Mouse (Mus musculus) E14TG2a.4 (cell line): ENCODE data around the gene Cab39.
"Not testable (repeated sequence)": the region's sequence is repeated elsewhere in the genome, so short reads cannot be mapped to it uniquely, and the experiment has no call there.

Experiments used
- H3K27me3 ChIP-seq: 2 replicates; pipeline ENCODE4 v1.6.1; 2014; ENCODE audit warnings: low read length, control low read depth; ENCODE audit not compliant: insufficient read depth
- H3K36me3 ChIP-seq: 2 replicates; pipeline ENCODE4 v1.6.1; 2014; ENCODE audit warnings: low read length, control low read depth; ENCODE audit not compliant: insufficient read depth
- H3K4me1 ChIP-seq: replicated peaks from 2 replicates; pipeline ENCODE4 v1.6.1; 2014; ENCODE audit warnings: low read depth, low read length, control low read depth
- H3K4me3 ChIP-seq: replicated peaks from 2 replicates; pipeline ENCODE4 v1.5.1; 2014; ENCODE audit warnings: mild to moderate bottlenecking, low read length
- H3K9me3 ChIP-seq: 2 replicates; pipeline ENCODE4 v1.6.1; 2014; ENCODE audit warnings: low read length, control low read depth
- CTCF ChIP-seq: conservative IDR thresholded peaks from 2 replicates; pipeline ENCODE4 v1.5.1; 2014; ENCODE audit warnings: low read length
- NANOG ChIP-seq: IDR thresholded peaks from 2 replicates; pipeline ENCODE4 v1.6.1; 2014; ENCODE audit warnings: borderline replicate concordance, low read length, mixed read lengths
- POU5F1 ChIP-seq: IDR thresholded peaks from 2 replicates; pipeline ENCODE4 v1.6.1; 2014; ENCODE audit warnings: low read length, borderline replicate concordance

The Cab39 gene

DNA sequence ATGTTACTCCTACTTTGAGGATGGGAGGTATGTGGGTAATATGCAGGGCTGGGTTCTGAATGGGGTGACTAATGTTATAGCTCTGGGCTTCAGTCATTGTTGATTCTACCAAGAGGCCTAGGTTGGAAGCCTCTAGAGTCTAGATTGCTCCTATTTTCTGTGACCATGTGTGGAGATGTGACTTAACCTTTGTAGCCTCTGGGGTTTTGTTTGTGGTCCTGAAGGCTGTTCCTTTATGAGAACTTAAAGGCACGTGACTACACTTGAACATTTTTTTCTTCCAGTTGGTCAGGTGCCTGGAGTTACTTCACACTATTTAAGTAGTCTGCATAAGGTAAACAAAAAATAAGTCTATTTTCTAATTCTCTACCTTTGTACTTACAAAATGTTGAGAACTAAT is 6.5 kb downstream of the Cab39 start:
- Histone ChIP-seq H3K4me3 (no peak overlapping the region), H3K4me1 (peaks cover 16% of the 10 kb centered on the region), H3K9me3 (no peaks in the 10 kb centered on the region), H3K36me3 (peaks cover 12% of the 10 kb centered on the region), H3K27me3 (no peaks in the 10 kb centered on the region)
- TF ChIP-seq CTCF (no peak), NANOG (no peak), POU5F1 (no peak)

DNA sequence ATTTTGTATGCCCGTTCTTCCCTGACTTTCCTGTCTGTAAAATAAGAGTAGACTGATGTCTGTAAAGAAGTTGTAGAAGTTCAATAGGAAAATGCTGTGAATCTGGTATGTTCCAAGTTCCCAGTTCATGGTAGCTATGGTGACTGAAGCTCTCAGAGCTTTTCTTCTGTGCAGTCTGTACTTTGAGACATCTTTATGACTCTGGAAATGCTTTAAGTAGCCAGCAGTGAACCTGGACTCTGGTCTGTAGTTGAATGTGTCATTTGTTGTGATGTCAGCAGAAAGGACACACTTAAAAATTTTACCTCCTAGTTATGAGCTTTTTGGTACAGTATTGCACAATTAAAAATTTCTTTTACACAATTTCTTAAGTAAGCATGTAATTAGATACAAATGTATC is 9.3 kb downstream of the Cab39 start:
- Histone ChIP-seq H3K4me3 (no peak overlapping the region), H3K27me3 (no peaks in the 10 kb centered on the region), H3K4me1 (peaks cover 32% of the 10 kb centered on the region), H3K9me3 (no peaks in the 10 kb centered on the region), H3K36me3 (peaks cover 8% of the 10 kb centered on the region)
- TF ChIP-seq CTCF (no peak), POU5F1 (no peak), NANOG (no peak)

DNA sequence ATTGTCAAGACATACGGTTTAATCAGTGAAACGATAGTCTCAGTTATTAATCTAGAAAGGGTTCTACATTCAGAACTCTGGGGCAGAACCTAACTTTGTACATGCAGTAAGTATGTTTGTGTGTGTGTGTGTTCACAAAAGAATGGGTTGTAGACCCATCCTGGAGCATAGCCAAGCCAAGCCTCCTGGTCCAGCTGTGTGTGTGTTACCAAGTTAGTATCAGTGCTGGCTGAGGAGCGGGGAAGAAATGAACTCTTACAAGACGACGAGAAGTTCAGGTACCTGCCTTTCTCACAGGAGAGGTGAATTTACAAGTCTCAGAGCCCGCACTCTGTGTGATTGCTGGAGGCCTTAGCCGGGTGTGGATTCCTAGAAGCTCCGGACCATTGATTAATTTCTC is 11.3 kb downstream of the Cab39 start:
- Histone ChIP-seq H3K4me3 (no peak overlapping the region), H3K36me3 (peaks cover 8% of the 10 kb centered on the region), H3K27me3 (no peaks in the 10 kb centered on the region), H3K4me1 (peaks cover 35% of the 10 kb centered on the region), H3K9me3 (no peaks in the 10 kb centered on the region)
- TF ChIP-seq CTCF = no peak
- TF ChIP-seq NANOG = no peak
- TF ChIP-seq POU5F1 = no peak

DNA sequence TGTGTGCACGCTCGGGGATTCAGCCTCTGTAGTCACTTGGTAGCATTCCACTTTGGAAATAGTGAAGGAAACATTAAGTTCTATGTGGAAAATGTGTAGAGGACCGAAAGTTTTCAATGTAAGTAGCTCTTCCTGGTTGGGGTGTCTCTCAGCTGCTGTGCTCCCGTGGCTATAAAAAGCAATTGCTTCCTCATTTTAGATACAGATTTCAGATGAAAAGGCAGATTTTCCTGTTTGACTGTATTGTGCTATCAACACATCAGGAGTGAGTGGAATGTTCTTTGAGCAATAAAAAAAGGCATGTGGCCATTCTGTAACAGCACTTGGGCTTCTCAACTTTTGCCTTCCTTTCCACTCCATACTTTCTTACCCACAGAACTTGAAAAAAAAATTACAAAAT is 16.0 kb downstream of the Cab39 start:
- H3K4me3 ChIP-seq = no peak overlapping the region
- no peaks in the 10 kb centered on the region for H3K9me3 ChIP-seq
- H3K4me1 ChIP-seq = peaks cover 41% of the 10 kb centered on the region
- H3K27me3 ChIP-seq = no peaks in the 10 kb centered on the region
- TF ChIP-seq POU5F1 (no peak), NANOG (no peak), CTCF (no peak)
- peaks cover 7% of the 10 kb centered on the region for H3K36me3 ChIP-seq

DNA sequence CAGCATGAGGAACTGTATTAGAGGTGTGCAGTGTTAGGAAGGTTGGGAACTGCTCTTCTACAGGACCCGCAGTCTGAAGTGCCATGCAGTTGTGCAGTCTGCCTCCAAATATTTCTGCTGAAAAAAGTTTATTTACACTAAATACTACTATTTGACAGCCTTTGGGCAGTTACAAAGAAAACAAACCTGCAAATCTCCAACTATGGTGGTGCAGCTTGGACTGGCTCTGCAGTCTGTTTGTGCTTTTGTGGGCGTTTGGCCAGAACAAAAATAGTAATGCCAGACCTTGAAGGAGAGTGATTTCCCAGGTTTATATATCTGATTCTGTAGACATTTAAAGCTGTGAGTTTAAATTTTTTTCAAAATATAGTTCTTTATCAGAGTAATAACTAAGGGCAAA is 17.1 kb downstream of the Cab39 start:
- Histone ChIP-seq H3K9me3 (no peaks in the 10 kb centered on the region), H3K36me3 (peaks cover 1% of the 10 kb centered on the region; the same call in 1 of the 2 replicates)
- no peak for TF ChIP-seq POU5F1
- TF ChIP-seq NANOG = no peak
- TF ChIP-seq CTCF = no peak

DNA sequence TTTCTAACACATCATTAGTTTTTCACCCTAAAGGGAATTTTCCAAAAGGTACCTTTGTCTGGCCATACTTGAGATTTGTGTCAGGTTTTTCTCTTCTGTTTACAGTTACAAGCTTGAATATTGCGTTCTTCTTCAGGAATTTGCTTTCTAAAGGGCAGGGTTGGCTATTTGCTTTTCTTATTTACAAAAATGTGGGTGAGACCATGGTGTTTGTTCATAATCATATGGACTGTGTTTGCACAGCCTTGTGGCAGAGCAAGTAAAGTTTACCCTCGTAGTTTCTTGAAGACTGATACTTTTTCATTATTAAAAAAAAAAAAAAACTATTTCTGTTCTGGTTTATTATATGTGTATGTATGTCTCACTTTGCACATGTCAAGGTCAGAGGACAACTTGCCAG is 17.5 kb downstream of the Cab39 start:
- H3K36me3 ChIP-seq = no peaks in the 10 kb centered on the region; the same call in 1 of the 2 replicates
- H3K4me3 ChIP-seq = no peak overlapping the region
- H3K9me3 ChIP-seq = no peaks in the 10 kb centered on the region
- H3K4me1 ChIP-seq = peaks cover 29% of the 10 kb centered on the region
- H3K27me3 ChIP-seq = no peaks in the 10 kb centered on the region
- TF ChIP-seq CTCF = no peak
- TF ChIP-seq POU5F1 = no peak
- no peak for TF ChIP-seq NANOG

More for the DNA sequence above, 17.1 kb downstream of the Cab39 start:
- Histone ChIP-seq H3K27me3 (no peaks in the 10 kb centered on the region), H3K4me3 (no peak overlapping the region), H3K4me1 (peaks cover 31% of the 10 kb centered on the region)

DNA sequence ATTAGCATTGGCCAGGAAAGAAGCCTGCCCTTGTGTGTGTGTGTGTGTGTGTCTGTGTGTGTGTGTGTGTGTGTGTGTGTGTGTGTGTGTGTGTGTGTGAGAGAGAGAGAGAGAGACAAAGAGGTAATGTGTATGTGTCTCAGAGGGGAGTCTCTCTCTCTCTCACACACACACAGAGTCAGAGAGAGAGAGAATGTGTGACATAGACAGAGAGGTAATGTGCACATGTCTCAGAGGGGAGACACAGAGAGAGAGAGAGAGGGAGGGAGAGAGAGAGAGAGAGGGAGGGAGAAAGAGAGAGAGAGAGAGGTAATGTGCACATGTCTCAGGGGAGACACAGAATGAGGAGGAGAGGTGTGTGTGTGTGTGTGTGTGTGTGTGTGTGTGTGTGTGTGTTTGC is 21.0 kb downstream of the Cab39 start:
- peaks cover 11% of the 10 kb centered on the region for H3K36me3 ChIP-seq
- H3K27me3 ChIP-seq, H3K4me3 ChIP-seq, H3K9me3 ChIP-seq: not testable (repeated sequence)
- peaks cover 10% of the 10 kb centered on the region; the same call in 1 of the 2 replicates for H3K4me1 ChIP-seq

DNA sequence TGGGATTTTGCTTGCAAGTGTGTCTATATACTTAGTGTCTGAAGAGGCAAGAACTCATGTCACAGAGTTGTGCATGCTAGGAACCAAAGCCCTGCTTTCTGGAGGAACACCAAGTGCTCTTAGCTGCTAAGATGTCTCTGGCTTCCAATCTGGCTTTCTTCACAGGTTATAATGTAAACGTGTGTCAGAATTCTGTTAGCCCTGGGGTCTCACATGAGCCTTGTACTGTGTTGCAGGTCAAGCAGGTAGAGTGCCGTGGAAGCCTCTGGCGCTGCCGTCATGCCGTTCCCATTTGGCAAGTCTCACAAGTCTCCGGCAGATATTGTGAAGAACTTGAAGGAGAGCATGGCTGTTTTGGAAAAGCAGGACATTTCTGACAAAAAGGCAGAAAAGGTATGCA is 24.9 kb downstream of the Cab39 start:
- TF ChIP-seq POU5F1 = no peak
- no peak for TF ChIP-seq NANOG
- TF ChIP-seq CTCF = no peak
- Histone ChIP-seq H3K4me1 (no peaks in the 10 kb centered on the region), H3K27me3 (no peaks in the 10 kb centered on the region), H3K4me3 (no peak overlapping the region), H3K36me3 (peaks cover 40% of the 10 kb centered on the region), H3K9me3 (no peaks in the 10 kb centered on the region)

DNA sequence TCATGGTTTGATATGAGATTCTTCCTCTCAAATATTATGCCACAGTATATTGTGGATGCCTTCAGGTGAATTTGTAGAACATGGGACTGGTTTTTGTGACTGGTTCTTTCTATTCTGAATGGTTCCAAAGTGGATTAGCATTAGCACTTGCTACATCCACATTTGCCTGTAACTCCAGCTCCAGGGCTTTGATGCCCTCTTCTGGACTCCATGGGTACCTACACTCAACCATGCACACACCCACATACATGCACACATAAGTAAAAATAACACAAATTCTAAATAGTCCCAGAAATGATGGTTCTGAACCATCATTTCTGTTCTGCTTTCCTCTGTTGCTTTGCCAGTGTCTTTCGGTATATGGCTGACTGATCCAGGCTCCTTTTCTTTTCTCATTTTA is 26.5 kb downstream of the Cab39 start:
- Histone ChIP-seq H3K27me3 (no peaks in the 10 kb centered on the region), H3K9me3 (no peaks in the 10 kb centered on the region), H3K4me3 (no peak overlapping the region), H3K4me1 (no peaks in the 10 kb centered on the region), H3K36me3 (peaks cover 48% of the 10 kb centered on the region)
- TF ChIP-seq POU5F1 = no peak
- TF ChIP-seq CTCF = no peak
- no peak for TF ChIP-seq NANOG

DNA sequence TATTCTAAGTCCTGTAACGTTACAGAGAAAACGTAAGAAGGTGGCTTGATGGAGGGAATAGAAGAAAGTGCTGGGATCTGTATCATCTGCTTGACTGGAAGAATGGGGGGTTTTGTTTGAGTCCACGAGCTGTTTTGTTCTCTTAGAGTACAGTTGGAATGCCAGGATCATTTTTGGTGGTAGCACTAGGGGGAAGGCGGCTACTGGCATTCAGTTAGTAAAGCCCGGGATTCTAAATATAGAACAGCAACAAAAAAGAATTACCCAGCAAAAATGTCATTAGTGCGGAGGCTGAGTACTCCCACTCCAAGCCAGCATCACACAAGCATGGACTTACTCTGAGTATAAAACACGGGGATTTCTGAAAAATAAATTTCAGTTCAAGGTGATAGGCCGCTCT is 29.0 kb downstream of the Cab39 start:
- Histone ChIP-seq H3K4me3 (no peak overlapping the region), H3K9me3 (no peaks in the 10 kb centered on the region), H3K4me1 (no peaks in the 10 kb centered on the region), H3K36me3 (peaks cover 64% of the 10 kb centered on the region), H3K27me3 (no peaks in the 10 kb centered on the region)
- TF ChIP-seq POU5F1 (no peak), NANOG (no peak), CTCF (no peak)
